Mouse (Mus musculus) left cerebral cortex, adult 9 months (tissue): Measurements from ENCODE around the gene Hist2h3b.
A peak's percentile ranks its signal among the peaks of the same experiment; 100 is the strongest.

ENCODE experiments used
- DNase-seq, 2 experiments: peaks; one replicate each; pipeline ENCODE4 v3.0.0; 2022; ENCODE audit warnings: low spot score in 2 of 2

Hist2h3b gene

GRCm38 (mm10) chr3:96293787-96294186 lies 25.3 kb downstream of the Hist2h3b start, which contains the start of gene Fcgr1:
TSS of gene Fcgr1 (minus strand) at chr3:96293969.
- no peak for DNase-seq

DNA sequence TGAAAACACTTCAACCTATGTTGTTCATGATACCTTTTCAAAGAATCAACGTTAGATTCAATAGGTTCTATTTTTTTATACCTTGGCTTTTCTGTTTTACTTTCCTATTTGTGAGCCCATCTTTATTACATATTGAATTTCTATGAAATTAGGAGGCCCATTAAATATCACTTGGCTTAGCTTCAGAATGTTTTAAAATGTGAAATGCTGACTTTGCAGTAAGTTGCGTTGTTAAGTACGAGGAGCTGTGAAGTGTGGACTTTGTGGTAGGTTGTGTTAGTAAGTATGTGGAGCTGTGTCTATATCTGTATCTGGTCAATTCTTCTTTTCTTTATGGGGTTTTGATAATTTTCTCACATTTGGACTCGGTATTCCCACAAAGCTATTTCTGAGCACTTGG lies 29.9 kb downstream of the Hist2h3b start:
- no peak for DNase-seq

GRCm38 (mm10) chr3:96299562-96299961 lies 31.1 kb downstream of the Hist2h3b start:
- DNase-seq = no peak

DNA sequence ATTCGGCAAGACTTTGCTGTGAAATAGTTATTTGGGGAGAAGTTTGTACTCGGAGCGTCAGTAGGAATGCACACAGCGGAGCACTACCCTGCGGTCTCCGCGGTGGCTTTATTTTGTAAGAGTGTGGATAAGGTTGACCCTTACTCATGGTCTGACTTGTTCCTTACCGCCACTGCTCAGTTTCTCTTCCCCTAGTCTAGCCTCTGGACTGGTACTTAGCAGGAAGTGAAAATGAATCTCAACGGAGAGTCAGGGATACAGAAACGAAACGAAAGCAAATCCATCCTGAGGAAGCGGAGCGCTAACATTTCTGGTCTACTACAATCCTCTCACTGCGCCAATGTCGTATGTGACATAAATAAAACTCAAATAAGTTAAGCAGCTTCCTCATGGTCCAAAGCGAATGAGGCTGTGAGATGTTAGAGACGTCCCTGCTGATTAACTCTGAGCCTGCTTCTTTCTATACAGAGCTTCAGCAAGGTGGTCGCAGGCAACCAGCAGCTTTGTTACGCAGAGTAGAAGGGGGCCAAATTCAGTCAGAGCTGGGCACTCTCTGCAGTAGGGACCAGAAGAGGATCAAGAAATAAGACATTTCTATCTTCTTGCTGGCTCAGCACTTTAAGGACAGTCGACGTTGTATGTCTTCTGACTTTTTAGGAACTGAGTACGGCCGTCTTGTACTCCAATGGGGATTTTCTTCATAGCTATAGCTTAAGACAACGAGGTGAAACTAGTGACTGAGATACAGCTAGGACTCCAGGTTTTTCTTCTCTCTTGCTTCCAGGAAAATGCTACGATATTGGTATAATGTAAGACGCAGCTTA lies 32.5 kb downstream of the Hist2h3b start:
- DNase-seq = no peak

GRCm38 (mm10) chr3:96302076-96302475 lies 33.6 kb downstream of the Hist2h3b start:
- DNase-seq = no peak

- DNase-seq = no peak
Measured at GRCm38 (mm10) chr3:96306506-96306905, 38.1 kb downstream of the Hist2h3b start.

DNA sequence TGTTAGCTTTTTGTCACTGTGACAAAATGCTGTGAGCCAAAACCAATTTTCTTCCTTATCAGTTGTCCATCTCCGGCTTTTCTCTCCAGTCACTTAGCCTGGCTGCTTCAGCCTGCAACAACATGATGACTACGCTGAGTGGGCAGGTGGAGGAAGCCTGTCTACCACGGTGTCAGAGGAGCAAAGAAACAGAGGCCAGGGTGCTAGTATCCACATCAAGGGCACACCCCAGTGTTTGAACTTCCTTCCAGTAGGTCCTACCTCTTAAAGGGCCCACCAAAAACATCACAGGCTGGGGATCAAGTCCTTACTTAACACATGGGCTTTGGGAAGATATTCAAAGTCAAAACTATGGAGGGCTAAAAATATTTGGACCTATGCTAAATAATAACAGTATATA lies 41.0 kb downstream of the Hist2h3b start:
- DNase-seq = no peak

DNA sequence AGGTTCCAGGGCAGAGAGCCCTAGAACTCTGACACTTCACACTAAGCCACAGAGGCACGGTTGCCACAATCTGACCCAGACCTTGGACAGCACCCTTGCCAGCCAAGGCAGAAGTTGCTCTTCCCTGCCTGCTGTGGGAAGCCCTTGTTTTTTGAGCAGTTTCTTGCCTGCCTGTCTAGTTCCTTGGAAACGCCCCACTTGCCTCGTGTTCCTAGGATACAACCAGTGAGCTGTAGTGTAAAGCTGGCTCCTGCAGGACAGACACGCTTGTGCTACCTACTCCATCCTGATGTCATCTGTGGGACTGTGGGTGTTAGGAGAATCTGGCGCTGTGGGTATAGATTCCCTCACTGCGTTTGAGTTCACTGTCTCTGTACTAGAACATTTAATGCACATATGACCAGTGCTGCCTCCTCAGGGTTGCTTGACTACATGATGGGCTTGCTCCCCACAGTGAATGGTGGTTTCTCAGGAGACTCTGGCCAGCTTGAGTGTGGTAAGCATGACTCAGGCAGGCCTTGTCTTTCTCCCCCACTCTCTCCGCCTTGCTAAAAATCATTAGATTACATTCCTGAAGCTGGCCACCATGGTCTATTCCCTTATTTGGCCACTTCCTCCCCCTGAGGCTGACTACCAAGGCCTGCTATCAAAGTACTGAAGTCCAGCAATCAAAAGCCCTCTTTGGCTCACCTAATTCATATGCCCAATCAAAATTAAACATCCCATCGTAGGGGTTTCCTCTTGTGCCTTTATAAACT lies 44.1 kb downstream of the Hist2h3b start:
- peak in 1 of 2 experiments; percentile 40 for DNase-seq
